30 mouse cellular contexts compared by ENCODE assay signal in the genomic region with DNA sequence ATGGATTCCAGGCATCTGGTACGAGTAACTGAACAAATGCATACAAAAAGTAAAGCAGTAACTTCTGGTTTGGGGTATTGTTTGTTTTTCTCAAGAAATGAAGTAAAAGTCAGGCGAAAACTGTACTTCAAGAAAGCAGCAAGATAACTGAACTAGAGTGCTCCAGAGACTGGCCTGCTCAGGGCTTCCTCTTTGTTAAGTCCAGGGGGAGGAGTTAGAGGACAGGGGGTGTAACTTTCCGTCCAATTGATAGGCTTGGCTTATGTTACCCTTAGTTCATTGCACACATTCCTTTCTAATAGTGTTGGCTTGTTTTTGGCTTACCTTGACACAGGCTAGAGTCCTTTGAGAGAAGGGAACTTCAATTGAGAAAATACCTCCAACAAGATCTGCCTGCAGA.
A peak's percentile ranks its signal among the peaks of the same experiment; 100 is the strongest.
DNase-seq lines count a peak whose midpoint lies in the region; ATAC-seq and TF ChIP-seq lines count a peak whose summit lies in the region.
"Had no signal": no experiment of that assay in that cellular context is flagged by ENCODE, and none has a peak within 500 bp of the region (broad histone marks: within the 10 kb centered on the region; RNA-seq: fewer than 3 reads in every experiment).

No protein-coding gene starts in this region.

- H3K27me3 ChIP-seq in MEL (ENCODE audit: control insufficient read depth in 1 of 2, insufficient read depth in 2 of 2, low read length in 2 of 2): no peaks in the 10 kb centered on the region
- H3K27me3 ChIP-seq in midbrain, embryonic 13.5 days: no peaks in the 10 kb centered on the region
- H3K27me3 ChIP-seq: embryonic facial prominence, embryonic 15.5 days; forebrain, embryonic 12.5 days; hindbrain, embryonic 13.5 days; lung, embryonic 15.5 days; neural tube, embryonic 12.5 days had no signal

- peak; percentile 73 for ATAC-seq in common myeloid progenitor, adult 5-6 weeks (replicated peaks; ENCODE audit: low read depth, poor library complexity, severe bottlenecking)
- ATAC-seq in megakaryocyte, adult 5-6 weeks (ENCODE audit: poor library complexity, severe bottlenecking): no peak
- ATAC-seq in midbrain, embryonic 13.5 days: no peak
- ATAC-seq: forebrain, postnatal 0 days; intestine, embryonic 16.5 days; midbrain, embryonic 16.5 days had no signal

- TF ChIP-seq POLR2A in MEL (IDR thresholded peaks at IDR 0.05; ENCODE audit: control insufficient read depth in 1 of 2, insufficient read depth in 1 of 2, low read depth in 1 of 2, low read length in 2 of 2, poor library complexity in 1 of 2): no peak

- DNase-seq in lung, postnatal 36 days: peak; percentile 25
- no peak for DNase-seq in lung, postnatal 14 days
- DNase-seq in MEL (ENCODE audit: low read depth, low spot score): peak; percentile 47
- DNase-seq in spleen, postnatal 36 days (ENCODE audit: low spot score in 2 of 2): no peak
- DNase-seq: adrenal gland, postnatal 14 days; cerebellum, adult 11 months; cerebellum, adult 9-11 months; forebrain, postnatal 0 days; gastrocnemius, postnatal 10 days; heart, postnatal 36 days; kidney, adult 9 months; kidney, postnatal 14 days; layer of hippocampus, adult 9-11 months; lung, postnatal 4 days; right cerebral cortex, postnatal 4 days; thymus, postnatal 14 days had no signal

- H3K79me2 ChIP-seq in MEL (ENCODE audit: control insufficient read depth, insufficient read depth, low read length, poor library complexity): no peaks in the 10 kb centered on the region

- no peak overlapping the region for H3K4me3 ChIP-seq in MEL (ENCODE audit: control insufficient read depth in 1 of 2, insufficient read depth in 1 of 2, low read depth in 2 of 2, low read length in 2 of 2)
- no peak overlapping the region for H3K4me3 ChIP-seq in midbrain, embryonic 13.5 days (replicated peaks)
- H3K4me3 ChIP-seq: embryonic facial prominence, embryonic 15.5 days; forebrain, embryonic 12.5 days; hindbrain, embryonic 13.5 days; lung, embryonic 15.5 days; midbrain, embryonic 10.5 days; myocyte; neural tube, embryonic 12.5 days had no signal

- no peak for TF ChIP-seq RAD21 in MEL (IDR thresholded peaks at IDR 0.05; ENCODE audit: low read depth, low read length)

- H3K4me2 ChIP-seq in midbrain, embryonic 13.5 days (replicated peaks): no peak overlapping the region
- H3K4me2 ChIP-seq: embryonic facial prominence, embryonic 15.5 days; forebrain, embryonic 12.5 days; heart, embryonic 11.5 days; hindbrain, embryonic 13.5 days; liver, embryonic 11.5 days; lung, embryonic 15.5 days; neural tube, embryonic 12.5 days had no signal

- H3K9me3 ChIP-seq in MEL (replicated peaks; ENCODE audit: insufficient read depth, low read length): no peaks in the 10 kb centered on the region
- no peaks in the 10 kb centered on the region for H3K9me3 ChIP-seq in midbrain, embryonic 13.5 days
- H3K9me3 ChIP-seq: embryonic facial prominence, embryonic 15.5 days; forebrain, embryonic 12.5 days; hindbrain, embryonic 13.5 days; lung, embryonic 15.5 days; midbrain, embryonic 10.5 days had no signal

- no peak overlapping the region for H3K27ac ChIP-seq in MEL (ENCODE audit: control insufficient read depth, low read depth, low read length)
- H3K27ac ChIP-seq in midbrain, embryonic 13.5 days: no peak overlapping the region
- H3K27ac ChIP-seq: embryonic facial prominence, embryonic 15.5 days; forebrain, embryonic 12.5 days; hindbrain, embryonic 13.5 days; lung, embryonic 15.5 days; midbrain, embryonic 10.5 days; neural tube, embryonic 12.5 days had no signal

- WGBS in midbrain, embryonic 13.5 days: 81% methylated on average over 3 of the region's 3 CpGs

- H3K4me1 ChIP-seq in MEL (ENCODE audit: control insufficient read depth in 1 of 2, insufficient read depth in 2 of 2, low read length in 2 of 2): peaks cover 0 to 2% of the 10 kb centered on the region in 2 experiments; a peak in 2 of 4 replicates
- H3K4me1 ChIP-seq in midbrain, embryonic 13.5 days (replicated peaks): no peaks in the 10 kb centered on the region
- H3K4me1 ChIP-seq: embryonic facial prominence, embryonic 15.5 days; forebrain, embryonic 12.5 days; hindbrain, embryonic 13.5 days; lung, embryonic 15.5 days; neural tube, embryonic 12.5 days had no signal

- no peak for TF ChIP-seq EP300 in MEL (IDR thresholded peaks at IDR 0.05; ENCODE audit: low read depth in 1 of 2, low read length in 2 of 2)

- H3K9ac ChIP-seq in MEL (ENCODE audit: control insufficient read depth, low read depth, low read length, poor library complexity, severe bottlenecking): no peak overlapping the region
- H3K9ac ChIP-seq in midbrain, embryonic 13.5 days (replicated peaks): no peak overlapping the region
- H3K9ac ChIP-seq: embryonic facial prominence, embryonic 15.5 days; forebrain, embryonic 12.5 days; forebrain, postnatal 0 days; hindbrain, embryonic 13.5 days; lung, embryonic 15.5 days; neural tube, embryonic 12.5 days had no signal

- peaks cover 0 to 2% of the 10 kb centered on the region in 2 experiments; a peak in 1 of 4 replicates for H3K36me3 ChIP-seq in MEL (ENCODE audit: control insufficient read depth in 1 of 2, insufficient read depth in 2 of 2, low read length in 2 of 2)
- peaks cover 3% of the 10 kb centered on the region; the same call in 1 of the 2 replicates for H3K36me3 ChIP-seq in midbrain, embryonic 13.5 days
- H3K36me3 ChIP-seq: embryonic facial prominence, embryonic 15.5 days; forebrain, embryonic 12.5 days; hindbrain, embryonic 13.5 days; lung, embryonic 15.5 days; neural tube, embryonic 12.5 days had no signal

- no peak for TF ChIP-seq CTCF in MEL (IDR thresholded peaks at IDR 0.05 in 2 of 3, conservative IDR thresholded peaks at IDR 0.05 in 1 of 3; ENCODE audit: control insufficient read depth in 1 of 3, insufficient read depth in 1 of 3, low read depth in 2 of 3, low read length in 3 of 3, poor library complexity in 1 of 3, severe bottlenecking in 1 of 3)

TF ChIP-seq in MEL, 35 proteins besides CTCF, POLR2A, EP300 and RAD21:
- no peak for TF ChIP-seq ZMIZ1 (IDR thresholded peaks at IDR 0.05; ENCODE audit: low read depth, low read length)

Comparison
In these comparisons a context has a peak if more than half of its experiments do, and no peak if none do; other contexts are left out.
1. DNase-seq: peak in lung, postnatal 36 days (single experiment) and MEL (single experiment); none in lung, postnatal 14 days (single experiment) and spleen, postnatal 36 days (0 of 2).